Mouse (Mus musculus): ENCODE results near the gene Zfy2. TPM values are rescaled to one million over a fixed set of nuclear protein-coding genes. Genes with fewer than 3 reads are reported as not detected.

Zfy2 gene
- not detected in 2 replicates for polyA plus RNA-seq (2012; rRNA removed)

GRCm38 (mm10) chrY:2170309-2170708 is at the start of gene Zfy2:
Gene Zfy2 (minus strand): TSS chrY:2170409.
- H3K4me1 ChIP-seq (ENCODE audit: control insufficient read depth, insufficient read depth, low read length), result no peaks in the 10 kb centered on the region
- H3K27me3 ChIP-seq (ENCODE audit: control insufficient read depth, insufficient read depth, low read length), result no peaks in the 10 kb centered on the region; the same call in 1 of the 2 replicates
- no peak within 1 kb of the TSS for H3K4me3 ChIP-seq (replicated peaks; ENCODE audit: insufficient read depth, low read depth, low read length)
- no peak within 1 kb of the TSS for H3K27ac ChIP-seq (ENCODE audit: insufficient read depth, low read length)
- WGBS, result 67% methylated on average over 2 of the region's 2 CpGs
- TF ChIP-seq CTCF (IDR thresholded peaks at IDR 0.05; ENCODE audit: borderline replicate concordance, insufficient read depth, low read depth, low read length) (no peak), POLR2A (IDR thresholded peaks at IDR 0.05; ENCODE audit: borderline replicate concordance, insufficient read depth, low read length) (no peak)
- DNase-seq, result no peak
